Mouse (Mus musculus) kidney, adult 8-10 months (tissue): ENCODE results near the gene Wdr63.
A peak's percentile ranks its signal among the peaks of the same experiment; 100 is the strongest.
"Not testable (repeated sequence)": the region's sequence is repeated elsewhere in the genome, so short reads cannot be mapped to it uniquely, and the experiment has no call there.

ENCODE experiments used
- DNase-seq, 2 experiments: peaks; one replicate each; pipeline ENCODE4 v3.0.0; 2022

Wdr63 gene

DNA sequence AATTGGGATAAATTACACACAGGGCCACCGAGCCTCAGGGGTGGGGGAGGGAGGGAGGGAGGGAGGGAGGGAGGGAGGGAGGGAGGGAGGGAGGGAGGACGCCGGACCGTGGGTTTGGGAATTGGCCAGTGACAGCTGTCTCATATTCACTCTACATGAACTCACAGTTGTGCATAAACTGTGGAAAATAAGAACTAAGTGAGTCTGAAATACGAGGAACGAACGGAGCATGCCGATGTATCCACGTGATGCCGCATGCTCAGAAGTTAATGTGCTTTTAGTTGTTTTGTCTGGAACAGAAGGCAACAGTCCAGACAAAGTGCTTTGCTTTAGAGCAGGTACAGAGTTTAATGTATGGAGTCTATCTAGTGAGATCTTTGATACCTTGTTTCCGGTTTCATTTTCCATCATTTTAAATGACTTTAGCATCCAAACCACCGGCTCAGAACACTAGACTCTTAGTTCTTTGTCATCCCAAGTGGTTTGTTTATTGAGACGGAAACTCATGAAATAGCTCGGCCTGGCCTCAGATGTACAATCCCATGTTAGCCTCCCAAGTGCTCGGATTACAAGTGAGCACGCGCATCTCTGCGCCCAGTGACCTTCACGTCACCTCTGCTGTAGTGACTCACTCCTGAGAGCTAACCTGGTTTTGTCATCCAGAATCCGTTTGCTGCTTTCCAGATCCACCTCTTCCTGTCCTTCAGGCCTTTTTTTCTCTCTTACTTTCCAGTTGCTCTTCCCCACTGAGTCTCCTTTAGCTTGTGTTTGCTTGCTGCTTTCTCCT lies 97.9 kb downstream of the Wdr63 start:
- no peak for DNase-seq

DNA sequence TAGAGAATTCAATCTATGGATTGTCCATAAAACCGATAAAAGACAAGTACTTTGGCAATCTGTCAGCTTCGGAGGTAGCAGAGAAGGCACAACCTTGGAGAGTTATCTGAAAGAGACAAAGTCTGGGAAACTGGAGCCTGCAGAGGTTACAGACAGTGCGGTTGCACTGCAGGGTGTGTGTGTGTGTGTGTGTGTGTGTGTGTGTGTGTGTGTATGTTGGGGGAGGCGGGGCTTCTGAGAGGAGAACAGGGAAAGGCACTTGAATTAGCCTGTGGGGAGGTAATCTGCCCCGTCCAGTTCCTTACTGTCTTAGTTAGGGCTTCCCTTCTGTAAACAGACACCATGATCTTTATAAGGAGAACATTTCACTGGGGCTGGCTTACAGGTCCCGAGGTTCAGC lies 100.1 kb downstream of the Wdr63 start:
- DNase-seq = no peak

DNA sequence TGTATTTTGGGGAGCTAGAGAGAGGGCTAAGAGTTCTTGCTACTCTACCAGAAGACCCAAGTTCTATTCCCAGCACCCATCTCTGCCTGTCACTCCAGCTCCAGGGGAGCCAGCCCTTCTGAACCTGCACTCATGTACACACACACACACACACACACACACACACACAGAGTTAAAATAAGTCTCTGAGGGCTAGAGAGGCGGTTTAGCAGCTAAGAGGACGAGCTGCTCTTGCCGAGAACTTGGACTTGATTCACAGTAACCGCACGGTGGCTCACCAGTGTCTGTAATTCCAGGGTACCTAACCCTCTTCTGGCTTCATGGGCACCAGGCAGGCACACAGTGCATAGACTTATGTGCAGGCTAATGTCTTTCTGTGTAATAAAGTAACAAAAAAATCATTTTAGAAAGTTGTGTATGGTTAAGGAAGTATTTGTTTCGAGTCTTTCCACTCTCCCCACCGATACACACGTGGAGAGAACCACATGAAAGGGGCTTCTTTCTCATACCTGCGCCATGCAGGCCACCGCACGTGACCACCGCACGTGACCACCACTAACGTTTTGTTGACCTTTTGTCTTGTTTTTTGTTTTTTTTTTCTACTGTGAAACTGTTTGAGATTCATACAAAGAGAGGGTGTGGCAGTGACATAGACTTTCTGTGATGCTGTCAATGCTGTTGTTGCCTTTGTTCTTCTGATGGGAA lies 103.4 kb downstream of the Wdr63 start:
- no peak for DNase-seq

DNA sequence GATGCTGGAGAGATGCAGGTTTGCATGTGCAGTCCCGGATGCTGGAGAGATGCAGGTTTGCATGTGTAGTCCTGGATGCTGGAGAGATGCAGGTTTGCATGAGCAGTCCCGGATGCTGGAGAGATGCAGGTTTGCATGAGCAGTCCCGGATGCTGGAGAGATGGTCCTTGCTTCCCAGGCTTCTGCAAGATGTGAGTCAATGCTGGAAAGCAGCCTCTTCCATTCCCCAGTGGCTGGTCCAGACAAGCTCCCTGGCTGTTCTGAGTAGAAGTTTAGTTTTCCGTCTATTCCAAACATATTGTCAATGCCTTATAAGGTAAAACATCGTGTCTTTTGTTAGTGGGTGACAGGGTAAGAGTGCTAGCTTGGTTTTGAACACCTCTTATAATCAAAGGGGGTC lies 111.4 kb downstream of the Wdr63 start:
- not testable (repeated sequence) for DNase-seq

DNA sequence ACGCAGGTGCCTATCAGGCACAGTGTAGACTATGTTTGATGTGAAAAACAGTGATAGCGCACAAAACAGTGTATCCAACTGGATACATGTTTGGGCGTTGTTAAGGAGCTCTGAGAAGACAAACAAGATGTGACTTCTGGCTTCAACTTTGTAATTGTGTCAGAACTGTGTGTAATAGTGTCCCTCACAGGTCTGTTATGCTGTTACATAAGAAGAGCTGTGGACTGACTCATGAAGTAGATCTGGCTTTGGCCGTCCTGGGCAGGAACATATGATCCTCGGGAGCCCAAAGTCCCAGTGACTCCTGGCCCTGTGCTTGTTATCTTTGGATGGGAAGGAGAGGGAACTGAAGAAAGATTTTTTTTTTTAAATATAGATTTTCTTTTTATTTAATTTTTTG lies 112.4 kb downstream of the Wdr63 start:
- DNase-seq = no peak

DNA sequence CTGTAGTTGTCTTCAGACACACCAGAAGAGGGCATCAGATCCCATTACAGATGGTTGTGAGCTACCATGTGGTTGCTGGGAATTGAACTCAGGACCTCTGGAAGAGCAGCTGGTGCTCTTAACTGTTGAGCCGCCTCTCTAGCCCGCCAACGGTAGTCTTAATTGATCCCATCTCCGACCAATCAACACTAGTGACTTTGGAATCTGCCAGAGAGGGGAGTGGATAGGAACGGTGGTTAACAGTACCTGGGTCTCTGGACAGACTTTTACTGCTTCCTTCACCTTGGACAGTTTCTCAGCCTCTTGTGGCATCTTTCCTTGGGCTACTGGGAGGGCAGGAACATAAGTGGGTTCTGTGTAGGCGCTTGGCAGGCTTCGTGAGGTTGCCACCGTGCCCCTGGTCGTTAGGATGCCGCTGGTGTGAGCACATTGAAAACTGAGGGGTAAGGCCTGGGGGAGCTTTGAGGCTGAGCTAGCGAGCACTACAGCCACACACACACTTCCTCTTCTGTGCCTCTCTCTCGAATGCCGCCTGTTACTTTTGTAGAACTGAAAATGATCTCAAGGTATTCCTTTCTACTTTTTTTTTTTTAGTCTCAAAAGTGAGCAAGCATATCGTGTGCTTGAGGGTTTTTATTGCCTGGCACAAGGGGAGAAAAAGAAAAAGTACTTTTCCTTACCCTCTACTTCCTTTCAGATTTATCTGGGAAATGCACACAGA lies 114.3 kb downstream of the Wdr63 start:
- no peak for DNase-seq

DNA sequence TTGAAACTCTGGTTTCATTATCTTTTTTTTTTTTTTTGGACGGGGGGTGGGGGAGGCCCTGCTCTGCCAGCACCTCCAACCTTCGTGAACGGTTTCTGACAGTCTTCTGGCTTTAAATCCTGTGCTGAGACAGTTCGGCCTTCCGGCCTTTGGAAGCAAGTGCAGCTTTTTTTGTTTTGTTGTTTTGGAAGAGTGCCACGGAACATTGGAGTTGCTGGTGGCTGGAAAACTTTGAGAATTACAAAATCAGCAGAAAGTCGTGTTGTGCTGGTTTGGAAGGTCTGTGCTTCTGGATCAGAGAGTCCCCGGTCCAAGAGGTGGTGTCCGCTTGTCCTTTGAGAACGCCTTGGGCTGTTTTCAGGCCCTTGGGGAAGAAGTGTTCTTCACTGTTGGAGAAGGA lies 115.1 kb downstream of the Wdr63 start:
- DNase-seq = peak; percentile 81 to 93

DNA sequence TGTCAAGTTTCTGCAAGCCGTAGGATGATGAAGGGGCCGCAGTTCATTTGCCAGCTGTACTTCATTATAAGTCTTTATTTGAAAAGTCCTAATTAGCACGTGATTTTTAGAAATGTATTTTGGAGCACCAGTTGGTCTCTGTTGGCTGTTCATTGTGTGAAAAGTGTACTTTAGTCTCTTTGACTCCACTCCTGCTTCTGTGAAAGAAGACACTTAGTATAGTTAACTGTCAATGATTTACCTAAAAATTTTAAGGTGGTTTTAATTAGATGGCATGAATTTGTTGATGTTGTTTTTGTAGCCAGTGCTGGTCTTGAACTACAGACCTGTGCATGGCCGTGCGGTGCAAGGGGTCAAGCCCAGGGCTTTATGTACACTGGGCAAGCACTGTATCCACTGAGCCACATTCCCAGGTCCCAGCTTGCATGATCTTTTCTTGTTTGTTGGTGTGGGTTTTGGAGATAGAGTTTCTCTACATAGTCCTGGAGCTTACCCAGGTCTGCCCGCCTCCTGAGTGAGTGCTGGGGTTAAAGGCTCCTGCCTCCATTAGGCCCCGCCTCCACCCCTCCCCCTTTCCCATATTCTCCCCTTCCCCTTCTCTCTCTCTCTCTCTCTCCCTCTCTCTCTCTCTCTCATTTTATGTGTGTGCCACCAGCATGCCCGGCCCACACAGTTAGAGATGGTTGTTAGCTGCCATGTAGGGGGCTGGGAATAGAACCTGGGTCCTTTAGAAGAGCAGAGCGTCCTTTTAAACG lies 115.8 kb downstream of the Wdr63 start:
- DNase-seq = peak; percentile 37 to 49

DNA sequence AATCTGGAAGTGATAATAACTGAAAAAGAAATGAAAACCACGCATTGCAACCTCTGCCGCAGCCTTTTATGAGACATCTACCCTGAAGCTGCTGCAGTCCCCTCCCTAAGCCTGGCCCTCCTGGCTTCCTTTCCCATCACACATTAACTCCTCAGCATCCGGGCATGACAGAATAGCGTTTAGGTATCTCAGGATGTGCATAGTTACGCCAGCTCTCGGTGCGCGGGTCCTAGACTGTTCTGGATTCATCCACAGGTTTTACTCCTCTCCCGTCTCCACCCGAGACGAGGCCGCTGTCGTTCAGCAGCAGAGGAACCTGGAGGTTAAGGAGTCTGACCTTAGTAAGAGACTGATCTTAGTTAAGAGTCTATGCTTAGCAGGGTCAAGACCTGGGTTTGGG lies 116.8 kb downstream of the Wdr63 start:
- peak; percentile 61 to 65 for DNase-seq
